Mouse (Mus musculus) small intestine, adult 2 months (tissue): ENCODE results near the gene Rps7.
A peak's percentile ranks its signal among the peaks of the same experiment; 100 is the strongest.

Source experiments
- CTCF ChIP-seq: fragments of 200-500 bp; IDR thresholded peaks from 2 replicates; pipeline ENCODE4 v1.5.1; 2012; ENCODE audit warnings: low read depth, mild to moderate bottlenecking, control low read depth, inconsistent platforms, low read length, moderate library complexity, mixed read lengths; ENCODE audit not compliant: insufficient replicate concordance, insufficient read length; ENCODE audit errors: extremely low read depth
- POLR2A ChIP-seq: fragments of 200-500 bp; IDR thresholded peaks from 2 replicates; pipeline ENCODE4 v1.6.1; 2012; ENCODE audit warnings: low read depth, mild to moderate bottlenecking, control low read depth, inconsistent platforms, low read length, moderate library complexity

GRCm38 (mm10) chr12:28675121-28675924 lies 39.6 kb upstream of the Rps7 start, which contains the start of gene Adi1:
- peak; percentile 9; the same call in 1 of the 2 replicates for TF ChIP-seq POLR2A
- TF ChIP-seq CTCF, result no peak
